Mouse (Mus musculus): Measurements from ENCODE around the gene Ing5. TPM values are rescaled to one million over a fixed set of nuclear protein-coding genes. Genes with fewer than 3 reads are reported as not detected.
A peak's percentile ranks its signal among the peaks of the same experiment; 100 is the strongest.

Ing5 gene
- polyA plus RNA-seq, 1 experiment = 33.9 TPM

DNA sequence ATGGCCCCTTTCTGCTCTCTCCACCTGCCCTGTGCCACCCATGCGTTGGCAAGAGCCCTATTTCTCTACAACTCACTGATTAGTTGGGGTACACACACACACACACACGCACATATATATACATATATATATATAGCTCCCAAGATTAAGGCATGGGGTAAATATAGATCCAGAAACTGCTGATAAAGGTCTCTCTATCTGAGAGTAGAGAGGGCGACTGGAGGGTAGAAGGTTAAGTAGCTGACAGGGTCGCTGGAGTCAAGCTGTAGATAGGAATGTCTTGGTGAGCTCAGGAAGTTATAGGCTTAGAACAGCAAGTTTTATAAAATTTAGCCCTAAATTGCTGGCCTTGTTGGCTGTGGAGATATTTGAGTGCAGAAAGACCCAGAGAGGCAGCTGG is 1.1 kb downstream of the Ing5 start:
- no peak for TF ChIP-seq EP300 (IDR thresholded peaks at IDR 0.05; ENCODE audit: insufficient read depth, low read depth, low read length)
- TF ChIP-seq POLR2A (IDR thresholded peaks at IDR 0.05; ENCODE audit: insufficient read depth, low read length) = no peak
- TF ChIP-seq CTCF (IDR thresholded peaks at IDR 0.05; ENCODE audit: low read depth, low read length) = no peak
- Histone ChIP-seq H3K36me3 (ENCODE audit: control insufficient read depth, insufficient read depth, low read length, poor library complexity, severe bottlenecking) (peaks cover 19% of the 10 kb centered on the region), H3K4me3 (ENCODE audit: low read depth, low read length) (peak overlapping the region; percentile 98), H3K27ac (ENCODE audit: insufficient read depth, low read length) (no peak overlapping the region), H3K9ac (ENCODE audit: low read depth, poor library complexity, severe bottlenecking) (peak overlapping the region; percentile 90; the same call in 1 of the 2 replicates), H3K27me3 (ENCODE audit: control insufficient read depth, insufficient read depth, low read length, poor library complexity, severe bottlenecking) (no peaks in the 10 kb centered on the region), H3K4me1 (ENCODE audit: control insufficient read depth, insufficient read depth, low read length) (peaks cover 2% of the 10 kb centered on the region), H3K9me3 (replicated peaks; ENCODE audit: control insufficient read depth, insufficient read depth, low read length, poor library complexity, severe bottlenecking) (no peaks in the 10 kb centered on the region)

DNA sequence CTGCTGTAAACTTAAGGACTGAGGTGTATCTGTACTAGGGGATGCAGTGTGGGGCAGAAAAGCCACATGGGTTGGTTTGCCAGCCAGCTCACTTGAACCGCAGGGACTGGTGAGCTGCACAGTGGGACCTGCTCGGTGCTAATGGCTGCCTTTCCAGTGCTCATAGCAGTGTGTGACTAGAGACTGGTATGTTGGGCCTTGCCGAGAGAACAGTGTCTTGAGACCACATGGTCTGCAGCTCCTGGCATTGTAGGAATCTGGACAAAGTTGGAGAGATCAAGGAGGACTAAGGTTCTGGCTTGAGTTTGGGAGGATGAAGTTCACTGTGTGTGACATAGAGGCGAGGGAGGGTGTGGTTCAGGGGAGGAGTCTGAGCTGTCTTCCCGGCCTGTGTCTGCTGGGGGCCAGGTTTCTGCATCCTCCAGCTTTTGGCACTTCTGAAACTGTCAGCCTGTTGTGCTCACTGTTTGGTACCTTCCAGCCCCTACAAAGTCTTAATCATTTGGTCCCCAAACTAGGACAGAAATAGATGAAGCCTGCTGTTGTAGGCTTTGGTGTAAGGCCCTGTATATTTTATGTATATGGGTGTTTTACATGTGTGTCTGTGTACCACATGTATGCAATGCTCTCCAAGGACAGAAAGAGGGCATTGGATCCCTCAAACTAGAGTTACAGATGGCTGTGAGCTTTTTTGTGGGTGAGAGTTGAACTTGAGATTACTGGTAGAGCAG is 1.6 kb downstream of the Ing5 start:
- TF ChIP-seq POLR2A (IDR thresholded peaks at IDR 0.05; ENCODE audit: insufficient read depth, low read length) = no peak
- TF ChIP-seq CTCF (IDR thresholded peaks at IDR 0.05; ENCODE audit: low read depth, low read length) = no peak
- TF ChIP-seq EP300 (IDR thresholded peaks at IDR 0.05; ENCODE audit: insufficient read depth, low read depth, low read length) = no peak
- H3K36me3 ChIP-seq (ENCODE audit: control insufficient read depth, insufficient read depth, low read length, poor library complexity, severe bottlenecking) = peaks cover 13% of the 10 kb centered on the region

DNA sequence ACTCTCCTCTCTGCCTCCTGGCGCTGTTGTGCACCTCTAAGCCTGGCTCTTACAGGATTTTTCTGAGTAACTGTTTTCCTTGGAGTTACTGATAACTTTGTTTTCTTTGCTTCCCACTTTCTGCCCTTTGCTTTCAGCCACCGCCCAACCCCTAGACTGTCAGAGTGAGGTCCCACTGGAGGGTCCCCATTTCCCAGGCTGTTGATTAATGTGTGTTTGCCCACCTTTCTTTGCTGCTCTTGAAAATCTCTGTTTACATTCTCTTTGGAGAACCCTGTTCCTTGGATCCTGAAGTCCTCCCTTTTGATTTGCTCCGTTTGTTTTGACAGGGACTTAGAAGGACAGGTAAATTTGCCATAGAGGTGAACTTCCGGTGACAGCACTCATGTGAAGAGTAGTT is 5.1 kb downstream of the Ing5 start:
- Histone ChIP-seq H3K4me3 (ENCODE audit: low read depth, low read length) (no peak overlapping the region), H3K36me3 (ENCODE audit: control insufficient read depth, insufficient read depth, low read length, poor library complexity, severe bottlenecking) (peaks cover 39% of the 10 kb centered on the region), H3K27ac (ENCODE audit: insufficient read depth, low read length) (no peak overlapping the region), H3K9me3 (replicated peaks; ENCODE audit: control insufficient read depth, insufficient read depth, low read length, poor library complexity, severe bottlenecking) (no peaks in the 10 kb centered on the region), H3K9ac (ENCODE audit: low read depth, poor library complexity, severe bottlenecking) (no peak overlapping the region), H3K4me1 (ENCODE audit: control insufficient read depth, insufficient read depth, low read length) (no peaks in the 10 kb centered on the region), H3K27me3 (ENCODE audit: control insufficient read depth, insufficient read depth, low read length, poor library complexity, severe bottlenecking) (no peaks in the 10 kb centered on the region)
- TF ChIP-seq EP300 (IDR thresholded peaks at IDR 0.05; ENCODE audit: insufficient read depth, low read depth, low read length) (no peak), CTCF (IDR thresholded peaks at IDR 0.05; ENCODE audit: low read depth, low read length) (no peak), POLR2A (IDR thresholded peaks at IDR 0.05; ENCODE audit: insufficient read depth, low read length) (no peak)

More for the DNA sequence above, 1.6 kb downstream of the Ing5 start:
- H3K27ac ChIP-seq (ENCODE audit: insufficient read depth, low read length) = no peak overlapping the region
- no peak overlapping the region for H3K9ac ChIP-seq (ENCODE audit: low read depth, poor library complexity, severe bottlenecking)
- H3K4me1 ChIP-seq (ENCODE audit: control insufficient read depth, insufficient read depth, low read length) = peaks cover 2% of the 10 kb centered on the region
- H3K9me3 ChIP-seq (replicated peaks; ENCODE audit: control insufficient read depth, insufficient read depth, low read length, poor library complexity, severe bottlenecking) = no peaks in the 10 kb centered on the region
- H3K27me3 ChIP-seq (ENCODE audit: control insufficient read depth, insufficient read depth, low read length, poor library complexity, severe bottlenecking) = no peaks in the 10 kb centered on the region
- no peak overlapping the region for H3K4me3 ChIP-seq (ENCODE audit: low read depth, low read length)

DNA sequence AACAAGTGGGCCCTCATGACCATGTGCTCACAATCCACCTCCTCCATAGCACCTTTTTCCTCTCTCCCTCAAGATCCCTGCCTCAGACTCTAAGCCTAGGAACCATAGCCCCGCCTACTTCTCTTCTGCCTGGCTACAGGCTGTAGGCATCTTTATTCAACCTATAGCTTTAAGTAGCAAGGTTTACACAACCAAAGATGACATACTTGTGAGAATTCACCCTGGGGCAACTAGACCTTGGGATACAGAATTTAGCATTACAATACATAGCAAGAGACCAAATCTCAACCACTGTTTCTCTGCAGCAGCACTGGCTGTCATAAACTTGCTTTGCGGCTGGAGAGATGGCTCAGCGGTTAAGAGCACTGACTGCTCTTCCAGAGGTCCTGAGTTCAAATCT is 6.2 kb downstream of the Ing5 start:
- H3K9me3 ChIP-seq (replicated peaks; ENCODE audit: control insufficient read depth, insufficient read depth, low read length, poor library complexity, severe bottlenecking) = no peaks in the 10 kb centered on the region
- no peaks in the 10 kb centered on the region for H3K27me3 ChIP-seq (ENCODE audit: control insufficient read depth, insufficient read depth, low read length, poor library complexity, severe bottlenecking)
- TF ChIP-seq POLR2A (IDR thresholded peaks at IDR 0.05; ENCODE audit: insufficient read depth, low read length) (no peak), EP300 (IDR thresholded peaks at IDR 0.05; ENCODE audit: insufficient read depth, low read depth, low read length) (no peak), CTCF (IDR thresholded peaks at IDR 0.05; ENCODE audit: low read depth, low read length) (no peak)
- H3K4me3 ChIP-seq (ENCODE audit: low read depth, low read length) = no peak overlapping the region
- H3K9ac ChIP-seq (ENCODE audit: low read depth, poor library complexity, severe bottlenecking) = no peak overlapping the region
- no peaks in the 10 kb centered on the region for H3K4me1 ChIP-seq (ENCODE audit: control insufficient read depth, insufficient read depth, low read length)
- no peak overlapping the region for H3K27ac ChIP-seq (ENCODE audit: insufficient read depth, low read length)
- H3K36me3 ChIP-seq (ENCODE audit: control insufficient read depth, insufficient read depth, low read length, poor library complexity, severe bottlenecking) = peaks cover 48% of the 10 kb centered on the region

DNA sequence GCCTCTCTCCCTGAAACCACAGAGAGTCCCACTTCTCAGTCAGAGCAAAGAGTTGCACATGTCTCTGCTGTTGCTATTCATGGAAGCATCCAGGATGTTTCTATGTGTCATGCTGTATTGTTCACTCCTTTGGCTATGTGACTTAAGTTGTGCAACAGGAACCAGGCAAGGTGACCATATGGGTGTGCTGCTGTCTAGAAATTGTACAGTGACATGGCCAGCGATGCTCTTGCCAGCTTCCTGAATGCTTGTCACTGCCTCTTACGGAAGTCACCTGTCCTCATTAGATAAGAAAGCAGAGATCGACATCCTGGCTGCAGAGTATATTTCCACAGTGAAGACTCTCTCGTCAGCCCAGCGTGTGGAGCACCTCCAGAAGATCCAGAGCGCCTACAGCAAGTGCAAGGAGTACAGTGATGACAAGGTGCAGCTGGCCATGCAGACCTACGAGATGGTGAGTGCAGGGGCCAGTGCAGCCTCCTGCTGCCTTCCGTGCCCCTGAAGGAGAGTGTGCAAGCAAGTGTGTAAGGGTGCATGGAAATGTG is 7.8 kb downstream of the Ing5 start:
- Histone ChIP-seq H3K4me3 (ENCODE audit: low read depth, low read length) (no peak overlapping the region), H3K9ac (ENCODE audit: low read depth, poor library complexity, severe bottlenecking) (no peak overlapping the region), H3K4me1 (ENCODE audit: control insufficient read depth, insufficient read depth, low read length) (no peaks in the 10 kb centered on the region), H3K36me3 (ENCODE audit: control insufficient read depth, insufficient read depth, low read length, poor library complexity, severe bottlenecking) (peaks cover 58% of the 10 kb centered on the region), H3K27ac (ENCODE audit: insufficient read depth, low read length) (no peak overlapping the region), H3K9me3 (replicated peaks; ENCODE audit: control insufficient read depth, insufficient read depth, low read length, poor library complexity, severe bottlenecking) (no peaks in the 10 kb centered on the region), H3K27me3 (ENCODE audit: control insufficient read depth, insufficient read depth, low read length, poor library complexity, severe bottlenecking) (no peaks in the 10 kb centered on the region)
- no peak for TF ChIP-seq EP300 (IDR thresholded peaks at IDR 0.05; ENCODE audit: insufficient read depth, low read depth, low read length)
- TF ChIP-seq POLR2A (IDR thresholded peaks at IDR 0.05; ENCODE audit: insufficient read depth, low read length) = no peak
- TF ChIP-seq CTCF (IDR thresholded peaks at IDR 0.05; ENCODE audit: low read depth, low read length) = no peak

DNA sequence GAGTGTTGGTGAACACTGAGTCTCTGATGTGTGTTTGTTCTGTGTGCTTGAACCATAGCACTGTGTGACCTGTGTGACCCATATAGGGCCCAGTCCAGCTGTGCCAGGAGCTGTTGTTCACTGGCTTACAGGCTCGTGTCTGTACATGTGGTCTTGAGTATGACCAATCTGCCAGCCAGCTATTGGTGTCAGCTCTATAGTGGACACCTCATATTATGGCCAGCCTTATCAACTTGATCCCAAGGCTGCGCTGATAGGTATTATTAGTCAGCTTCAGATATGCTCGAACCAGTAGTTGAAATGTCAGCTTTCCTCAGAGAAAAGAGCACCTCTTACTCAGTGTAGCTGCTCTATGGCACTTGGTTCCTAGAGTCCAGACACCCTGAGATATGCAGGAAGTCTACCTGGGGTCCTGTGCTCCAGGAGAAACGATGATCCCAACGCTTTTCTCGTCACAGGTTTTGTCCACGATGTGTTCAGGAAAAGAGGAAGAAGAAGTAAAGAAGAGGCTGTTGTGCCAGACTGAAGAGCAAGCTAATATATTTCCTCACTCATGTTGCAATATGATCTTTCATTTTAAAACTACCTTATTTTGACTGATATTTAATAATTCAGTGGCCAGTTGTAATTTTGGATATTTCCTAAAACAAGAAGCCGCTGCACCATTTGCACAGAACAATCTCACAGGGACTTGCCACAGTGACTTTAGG is 14.2 kb downstream of the Ing5 start:
- Histone ChIP-seq H3K27me3 (ENCODE audit: control insufficient read depth, insufficient read depth, low read length, poor library complexity, severe bottlenecking) (no peaks in the 10 kb centered on the region), H3K36me3 (ENCODE audit: control insufficient read depth, insufficient read depth, low read length, poor library complexity, severe bottlenecking) (peaks cover 43% of the 10 kb centered on the region), H3K27ac (ENCODE audit: insufficient read depth, low read length) (no peak overlapping the region), H3K9ac (ENCODE audit: low read depth, poor library complexity, severe bottlenecking) (no peak overlapping the region), H3K4me3 (ENCODE audit: low read depth, low read length) (no peak overlapping the region), H3K4me1 (ENCODE audit: control insufficient read depth, insufficient read depth, low read length) (no peaks in the 10 kb centered on the region), H3K9me3 (replicated peaks; ENCODE audit: control insufficient read depth, insufficient read depth, low read length, poor library complexity, severe bottlenecking) (no peaks in the 10 kb centered on the region)
- TF ChIP-seq POLR2A (IDR thresholded peaks at IDR 0.05; ENCODE audit: insufficient read depth, low read length) (no peak), EP300 (IDR thresholded peaks at IDR 0.05; ENCODE audit: insufficient read depth, low read depth, low read length) (no peak), CTCF (IDR thresholded peaks at IDR 0.05; ENCODE audit: low read depth, low read length) (no peak)
